Mouse (Mus musculus) monocyte, adult 5-6 weeks (primary cell): ENCODE results near the gene Srpk3. TPM values are rescaled to one million over a fixed set of nuclear protein-coding genes. Genes with fewer than 3 reads are reported as not detected.

Source experiments
- ATAC-seq: fragments of 153-309, 156-312 bp; replicated peaks from 2 replicates; pipeline ENCODE4 v1.8.0; 2017; ENCODE audit warnings: mild to moderate bottlenecking; ENCODE audit not compliant: low TSS enrichment, insufficient number of reproducible peaks, severe bottlenecking, poor library complexity, low FRiP score
- total RNA-seq: library from RNA; stranded (forward); fragments of 200-1000, 200-491, 200-594 nt; gene quantifications from 3 replicates; pipeline ENCODE4 v1.2.3, GENCODE M21; 2017

Gene Srpk3
- total RNA-seq, 1 experiment from 2014 or later, result 19.1 TPM

- no peak for ATAC-seq
Observed at GRCm38 (mm10) chrX:73793505-73793904, 19.3 kb downstream of the Srpk3 start.

GRCm38 (mm10) chrX:73797511-73797910 lies 23.3 kb downstream of the Srpk3 start:
- ATAC-seq, result no peak

GRCm38 (mm10) chrX:73798502-73798901 lies 24.3 kb downstream of the Srpk3 start:
- ATAC-seq, result peak; percentile 89

GRCm38 (mm10) chrX:73805814-73806213 lies 31.6 kb downstream of the Srpk3 start:
- ATAC-seq, result no peak

GRCm38 (mm10) chrX:73815072-73815471 lies 40.9 kb downstream of the Srpk3 start:
- no peak for ATAC-seq

GRCm38 (mm10) chrX:73816596-73817314 lies 42.5 kb downstream of the Srpk3 start:
- no peak for ATAC-seq

GRCm38 (mm10) chrX:73823747-73824146 lies 49.5 kb downstream of the Srpk3 start:
- ATAC-seq, result no peak

- ATAC-seq, result no peak
Observed at GRCm38 (mm10) chrX:73824185-73825151, 50.3 kb downstream of the Srpk3 start, which contains the start of gene Pdzd4. Pdzd4 (minus strand) TSS chrX:73824969.

Other genes starting within 250 kb of the Srpk3 start
- gene Dusp9, start 135.0 kb upstream of the Srpk3 start, total RNA-seq, result not detected in 3 replicates
- gene Pnck, start 114.3 kb upstream of the Srpk3 start, total RNA-seq, result 0.97 TPM in 1 of 3 replicates, not detected in the others
- gene Slc6a8, start 101.3 kb upstream of the Srpk3 start, total RNA-seq, result 0.49 TPM in 1 of 3 replicates, not detected in the others
- gene Bcap31, start 58.2 kb upstream of the Srpk3 start, total RNA-seq, result 223 to 253 TPM (median 241 TPM) in 3 replicates
- 23.6 to 41.6 TPM (median 26.6 TPM) in 3 replicates for gene Abcd1, start 57.8 kb upstream of the Srpk3 start, total RNA-seq
- gene Plxnb3, start 17.3 kb upstream of the Srpk3 start, total RNA-seq, result 2.7 to 6.1 TPM (median 3.9 TPM) in 3 replicates
- gene Idh3g, start 12.5 kb downstream of the Srpk3 start, total RNA-seq, result 95.4 to 128 TPM (median 113 TPM) in 3 replicates
- 136 to 151 TPM (median 138 TPM) in 3 replicates for gene Ssr4, start 12.6 kb downstream of the Srpk3 start, total RNA-seq
- 0.68 to 2.9 TPM (median 1.9 TPM) in 3 replicates for gene Pdzd4, start 50.6 kb downstream of the Srpk3 start, total RNA-seq
- 0.96 to 1.9 TPM (median 1.3 TPM) in 3 replicates for gene Avpr2, start 117.7 kb downstream of the Srpk3 start, total RNA-seq
- 59.8 to 83.7 TPM (median 81.0 TPM) in 3 replicates for gene L1cam, start 121.7 kb downstream of the Srpk3 start, total RNA-seq
- 164 to 232 TPM (median 166 TPM) in 3 replicates for gene Arhgap4, start 147.5 kb downstream of the Srpk3 start, total RNA-seq
- 32.0 to 50.3 TPM (median 42.9 TPM) in 3 replicates for gene Naa10, start 147.5 kb downstream of the Srpk3 start, total RNA-seq
- gene Renbp, start 156.4 kb downstream of the Srpk3 start, total RNA-seq, result 15.9 to 27.6 TPM (median 20.8 TPM) in 3 replicates
- gene Hcfc1, start 192.0 kb downstream of the Srpk3 start, total RNA-seq, result 21.4 to 45.9 TPM (median 24.5 TPM) in 3 replicates
- 44.2 to 65.0 TPM (median 58.3 TPM) in 3 replicates for gene Irak1, start 249.5 kb downstream of the Srpk3 start, total RNA-seq